Mouse (Mus musculus) small intestine, adult 2 months (tissue): Measurements from ENCODE around the gene She. TPM values are rescaled to one million over a fixed set of nuclear protein-coding genes. Genes with fewer than 3 reads are reported as not detected.

Experiments
- H3K27ac ChIP-seq: fragments of 200-500 bp; 2 replicates; pipeline ENCODE4 v1.5.1; 2012; ENCODE audit warnings: low read depth, low read length, control low read depth, inconsistent platforms; ENCODE audit not compliant: insufficient read depth
- H3K27me3 ChIP-seq: fragments of 200-500 bp; 2 replicates; pipeline ENCODE4 v1.6.1; 2012; ENCODE audit warnings: mild to moderate bottlenecking, moderate library complexity, low read length, inconsistent platforms; ENCODE audit not compliant: control insufficient read depth, insufficient read depth
- H3K36me3 ChIP-seq: fragments of 200-500 bp; 2 replicates; pipeline ENCODE4 v1.6.1; 2012; ENCODE audit warnings: mild to moderate bottlenecking, low read length, control low read depth, inconsistent platforms; ENCODE audit not compliant: control insufficient read depth, insufficient read depth
- H3K4me1 ChIP-seq: fragments of 200-500 bp; 2 replicates; pipeline ENCODE4 v1.6.1; 2012; ENCODE audit warnings: low read length, inconsistent platforms, mixed read lengths; ENCODE audit not compliant: control insufficient read depth, insufficient read depth, insufficient read length
- H3K4me3 ChIP-seq: fragments of 200-500 bp; 2 replicates; pipeline ENCODE4 v1.5.1; 2012; ENCODE audit warnings: low read depth, mild to moderate bottlenecking, control low read depth, inconsistent platforms, low read length, moderate library complexity
- CTCF ChIP-seq: fragments of 200-500 bp; IDR thresholded peaks from 2 replicates; pipeline ENCODE4 v1.5.1; 2012; ENCODE audit warnings: low read depth, mild to moderate bottlenecking, control low read depth, inconsistent platforms, low read length, moderate library complexity, mixed read lengths; ENCODE audit not compliant: insufficient replicate concordance, insufficient read length; ENCODE audit errors: extremely low read depth
- POLR2A ChIP-seq: fragments of 200-500 bp; IDR thresholded peaks from 2 replicates; pipeline ENCODE4 v1.6.1; 2012; ENCODE audit warnings: low read depth, mild to moderate bottlenecking, control low read depth, inconsistent platforms, low read length, moderate library complexity
- WGBS: fragments of 180-500 bp; shearing (Covaris S2); methylation state at CpG from one replicate; pipeline ENCODE4 v1.1.7; 2018; 5-methylcytosine and 5-hydroxymethylcytosine counted together
- polyA plus RNA-seq: library from polyadenylated mRNA; depleted of rRNA; stranded (reverse); fragments of >200 nt; gene quantifications from 2 replicates; pipeline ENCODE4 v1.2.3, GENCODE M21; 2012

Gene She
- polyA plus RNA-seq, 1 experiment: 0.79 TPM

DNA sequence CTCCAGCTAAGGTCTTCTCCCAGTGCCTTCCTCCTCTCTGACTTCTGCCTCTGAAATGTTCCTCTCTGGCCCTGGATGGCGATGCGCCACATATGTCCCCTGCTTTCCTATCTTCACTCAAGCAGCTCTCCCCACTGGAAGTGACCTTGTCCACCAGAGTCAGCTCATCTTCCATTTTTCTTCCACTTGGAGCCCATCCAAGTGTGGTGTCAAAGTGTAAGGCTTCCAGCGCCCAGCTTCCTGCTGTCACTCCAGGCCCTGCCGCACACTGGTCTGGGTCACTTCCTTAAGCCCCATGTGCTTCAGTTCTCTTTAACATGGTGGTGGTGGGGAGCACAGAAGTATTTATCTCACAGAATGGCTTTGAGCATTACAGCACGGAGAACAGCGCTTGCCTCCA is 16.4 kb downstream of the She start:
- Histone ChIP-seq H3K27ac (0 out of 2 replicates have a peak overlapping the region, but pooled peaks have one; percentile 3), H3K4me1 (no peaks in the 10 kb centered on the region), H3K36me3 (no peaks in the 10 kb centered on the region), H3K27me3 (no peaks in the 10 kb centered on the region), H3K4me3 (no peak overlapping the region)
- WGBS: 73% methylated on average over 6 of the region's 6 CpGs
- no peak for TF ChIP-seq POLR2A
- TF ChIP-seq CTCF: no peak

DNA sequence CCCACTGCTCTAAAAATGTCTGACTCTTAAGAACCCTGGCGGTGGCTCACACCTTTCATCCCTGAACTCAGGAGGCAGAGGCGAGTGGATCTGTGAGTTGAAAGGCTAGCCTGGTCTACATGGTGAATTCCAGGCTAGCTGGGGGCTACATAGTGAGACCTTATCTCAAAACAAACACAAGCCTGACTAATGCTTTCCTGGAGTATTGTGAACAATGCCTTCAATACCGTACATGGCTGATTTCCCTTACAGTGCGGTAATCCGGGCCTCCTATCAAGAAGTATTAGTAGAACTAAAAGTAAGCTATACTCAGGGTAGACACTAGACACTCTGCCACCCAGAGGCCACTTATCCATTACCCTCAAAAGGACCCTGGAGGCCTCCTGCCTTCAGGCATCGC is 16.9 kb downstream of the She start:
- Histone ChIP-seq H3K4me3 (no peak overlapping the region), H3K4me1 (no peaks in the 10 kb centered on the region), H3K36me3 (no peaks in the 10 kb centered on the region), H3K27ac (0 out of 2 replicates have a peak overlapping the region, but pooled peaks have one; percentile 3), H3K27me3 (no peaks in the 10 kb centered on the region)
- WGBS: 81% methylated on average over 6 of the region's 6 CpGs
- TF ChIP-seq CTCF (no peak), POLR2A (no peak)

DNA sequence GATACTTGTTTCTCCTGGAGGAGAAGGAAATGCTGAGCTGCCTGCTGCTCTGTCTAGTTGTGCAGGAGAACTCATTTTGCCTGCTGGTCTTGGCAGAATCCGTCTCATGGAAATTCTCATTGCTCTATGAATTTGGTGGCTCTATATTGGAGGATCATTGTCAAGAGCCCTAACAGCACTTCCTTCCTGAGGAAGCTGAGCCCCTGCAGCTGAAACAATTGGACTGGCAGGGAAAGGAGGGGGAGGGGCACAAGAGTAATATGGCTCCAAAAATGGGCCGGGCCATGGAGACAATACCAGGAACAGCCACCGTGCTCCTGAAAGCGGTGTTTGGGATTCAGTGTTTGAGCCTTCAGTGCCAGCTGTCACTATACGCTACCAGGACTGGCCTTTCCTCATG is 22.6 kb downstream of the She start:
- Histone ChIP-seq H3K4me1 (no peaks in the 10 kb centered on the region), H3K36me3 (no peaks in the 10 kb centered on the region), H3K27me3 (no peaks in the 10 kb centered on the region), H3K27ac (no peak overlapping the region), H3K4me3 (no peak overlapping the region)
- TF ChIP-seq CTCF (no peak), POLR2A (no peak)
- WGBS: 66% methylated on average over 5 of the region's 5 CpGs

DNA sequence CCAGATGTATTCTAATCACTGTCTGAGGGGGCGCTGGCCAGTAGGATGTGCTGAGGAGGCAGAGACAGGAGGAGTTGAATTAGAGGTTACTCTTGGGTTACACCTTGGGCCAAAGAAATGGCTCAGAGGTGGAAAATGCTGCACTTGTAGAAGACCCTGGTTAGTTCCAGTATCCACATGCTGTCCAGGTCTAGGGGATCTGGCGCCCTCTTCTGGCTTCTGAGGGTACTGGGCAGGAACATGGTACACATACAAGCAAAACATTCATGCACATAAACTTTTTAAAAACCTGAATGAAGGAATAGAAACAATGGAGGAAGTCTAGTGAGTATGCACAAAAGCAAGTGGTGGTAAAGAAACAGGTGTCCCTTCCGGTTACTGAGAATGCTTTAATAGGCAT is 26.2 kb downstream of the She start:
- Histone ChIP-seq H3K36me3 (no peaks in the 10 kb centered on the region), H3K27me3 (no peaks in the 10 kb centered on the region), H3K27ac (no peak overlapping the region), H3K4me1 (peaks cover 4% of the 10 kb centered on the region; the same call in 1 of the 2 replicates), H3K4me3 (no peak overlapping the region)
- 89% methylated on average over 3 of the region's 3 CpGs for WGBS
- TF ChIP-seq POLR2A (no peak), CTCF (0 out of 2 replicates have a peak, but pooled peaks have one; percentile 38)

DNA sequence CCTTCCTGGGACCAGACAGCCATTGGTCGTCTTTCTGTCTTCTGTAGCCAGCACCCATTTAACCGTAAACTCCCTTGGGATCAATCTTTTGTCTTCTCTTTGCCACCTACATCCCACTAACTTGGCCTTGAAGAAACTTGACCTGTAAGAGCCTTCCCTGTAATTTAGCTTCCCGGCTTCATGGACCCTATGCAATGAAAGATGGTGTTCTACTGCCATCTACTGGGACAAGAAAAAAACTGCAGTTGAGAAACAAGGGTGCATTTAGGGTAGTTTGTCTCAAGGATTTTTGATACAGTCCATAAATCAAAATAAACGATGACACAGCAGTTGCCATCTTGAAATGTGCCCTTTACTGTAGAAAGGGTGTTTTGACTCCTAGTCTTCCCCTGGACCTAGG is 27.0 kb downstream of the She start:
- TF ChIP-seq POLR2A (no peak), CTCF (no peak)
- 9% methylated on average over 4 of the region's 4 CpGs for WGBS

DNA sequence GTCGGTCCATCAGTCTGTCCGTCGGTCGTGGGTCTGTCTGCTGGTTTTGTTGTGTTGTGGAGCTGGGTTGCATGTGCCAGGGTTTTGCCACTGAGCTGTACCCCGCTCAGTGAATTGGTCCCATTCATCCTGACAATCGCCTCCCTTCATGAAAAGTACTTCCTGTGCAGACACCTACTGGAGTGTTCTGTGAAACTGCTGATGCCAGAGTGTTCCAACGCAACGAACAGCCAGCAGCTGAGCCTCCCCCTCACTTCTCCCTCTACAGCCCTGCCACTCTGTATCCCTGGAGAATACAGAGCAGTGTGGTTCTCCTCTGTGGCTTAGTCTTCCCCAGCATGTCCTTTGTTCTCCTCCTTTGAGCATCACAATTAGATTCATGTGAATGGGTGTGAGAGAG is 27.7 kb downstream of the She start:
- 76% methylated on average over 8 of the region's 8 CpGs for WGBS
- H3K4me1 ChIP-seq: peaks cover 4% of the 10 kb centered on the region; the same call in 1 of the 2 replicates
- TF ChIP-seq POLR2A (no peak), CTCF (no peak)
- no peak overlapping the region for H3K4me3 ChIP-seq
- H3K27me3 ChIP-seq: no peaks in the 10 kb centered on the region
- H3K27ac ChIP-seq: no peak overlapping the region
- no peaks in the 10 kb centered on the region for H3K36me3 ChIP-seq

More for the DNA sequence above, 27.0 kb downstream of the She start:
- H3K4me3 ChIP-seq: no peak overlapping the region
- H3K36me3 ChIP-seq: no peaks in the 10 kb centered on the region
- H3K4me1 ChIP-seq: peaks cover 4% of the 10 kb centered on the region; the same call in 1 of the 2 replicates
- no peak overlapping the region for H3K27ac ChIP-seq
- no peaks in the 10 kb centered on the region for H3K27me3 ChIP-seq

DNA sequence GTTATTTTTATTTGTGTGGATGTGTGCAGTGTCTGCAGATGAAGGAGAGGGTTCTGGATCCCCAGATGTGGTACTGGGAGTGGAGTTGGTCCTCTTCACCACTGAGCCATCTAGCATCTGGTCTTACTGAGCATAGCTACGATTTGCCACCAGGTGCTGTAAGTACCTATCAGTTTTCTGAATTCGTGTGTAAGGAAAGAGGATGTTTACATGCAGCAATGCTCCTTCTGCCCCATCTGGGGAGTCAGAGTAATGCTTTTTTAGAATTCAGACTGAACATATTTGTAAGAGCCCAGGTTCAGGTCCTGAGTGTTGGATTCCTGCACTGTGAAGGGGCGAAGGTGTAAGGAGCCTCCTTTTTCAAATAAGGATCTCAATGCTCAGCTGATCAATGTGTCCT is 28.8 kb downstream of the She start:
- no peak overlapping the region for H3K27ac ChIP-seq
- no peaks in the 10 kb centered on the region for H3K27me3 ChIP-seq
- TF ChIP-seq CTCF: no peak
- no peak for TF ChIP-seq POLR2A
- 44% methylated on average over 3 of the region's 3 CpGs for WGBS
- peaks cover 4% of the 10 kb centered on the region; the same call in 1 of the 2 replicates for H3K4me1 ChIP-seq
- no peaks in the 10 kb centered on the region for H3K36me3 ChIP-seq
- H3K4me3 ChIP-seq: no peak overlapping the region
